Mouse (Mus musculus) cerebellum, adult 9-10 months (tissue): ENCODE measurements around the gene St6gal1.
A peak's percentile ranks its signal among the peaks of the same experiment; 100 is the strongest.

Source experiments
- DNase-seq: peaks from one replicate; pipeline ENCODE4 v3.0.0; 2022

The St6gal1 gene

DNA sequence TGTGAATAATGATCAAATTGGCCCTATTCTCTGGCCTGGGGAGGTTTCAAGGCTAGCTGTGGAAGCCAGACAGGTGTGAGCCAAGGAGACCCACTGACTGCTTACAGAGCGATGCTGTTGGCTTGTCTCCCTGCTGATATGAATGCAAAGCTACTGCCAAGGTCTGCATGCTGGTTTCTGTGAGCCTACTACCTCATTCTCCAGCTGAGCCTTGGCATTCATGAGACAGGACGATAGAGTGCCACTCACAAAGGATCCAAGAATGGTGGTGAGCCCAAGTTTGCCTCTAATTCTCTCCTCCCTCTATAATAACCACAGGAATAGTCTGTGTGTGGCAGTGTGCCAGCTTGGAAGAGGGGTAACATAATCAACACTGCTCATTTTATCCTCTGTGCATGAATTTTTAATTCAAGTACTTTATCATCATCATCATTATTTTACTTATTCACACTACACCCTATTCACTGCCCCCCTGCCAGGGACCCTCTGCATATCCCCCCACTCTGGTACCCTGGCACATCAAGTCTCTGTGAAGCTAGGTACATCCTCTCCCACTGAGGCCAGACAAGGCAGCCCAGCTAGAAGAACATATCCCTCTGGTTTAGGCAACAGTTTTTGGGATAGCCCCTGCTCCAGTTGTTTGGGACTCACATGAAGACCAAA, 139.9 kb downstream of the St6gal1 start:
- DNase-seq = no peak

DNA sequence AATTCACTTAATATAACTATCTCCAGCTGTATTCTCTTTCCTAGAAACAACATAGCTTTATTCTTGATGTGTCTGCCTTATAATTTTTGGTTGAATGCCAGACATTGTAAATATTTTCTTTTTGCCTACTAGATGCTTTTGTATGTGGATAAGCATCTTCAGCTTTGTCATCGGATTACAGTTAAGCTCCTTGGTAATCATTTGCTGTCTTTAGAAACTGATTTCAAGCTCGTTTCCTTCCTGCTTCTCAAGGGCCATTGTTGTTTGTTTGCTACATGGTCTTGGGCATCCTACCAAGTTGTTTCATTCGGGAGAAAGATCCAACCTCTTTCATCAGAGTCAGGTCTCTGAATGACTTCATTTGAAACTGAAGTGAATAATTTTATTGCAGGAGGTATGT, 144.6 kb downstream of the St6gal1 start:
- no peak for DNase-seq

DNA sequence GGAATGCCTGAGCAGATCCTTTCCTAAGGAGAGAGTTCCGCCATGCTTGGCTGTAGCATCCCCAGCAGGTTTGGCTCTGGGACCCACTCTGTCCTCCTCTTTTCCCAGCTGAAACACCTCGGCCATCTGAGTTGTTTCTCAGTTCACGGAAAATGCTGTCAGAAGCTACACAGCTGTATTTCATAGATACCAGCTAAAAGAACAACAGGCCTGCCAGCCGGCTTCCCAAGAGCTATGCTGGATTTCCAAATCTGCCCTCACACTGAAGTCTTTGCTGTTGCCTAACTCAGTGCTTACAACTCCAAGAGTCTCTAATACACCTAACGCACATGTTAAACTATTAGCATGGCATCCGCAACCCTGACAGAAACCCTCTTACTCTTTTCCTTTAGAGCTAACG, 146.2 kb downstream of the St6gal1 start:
- DNase-seq = no peak

DNA sequence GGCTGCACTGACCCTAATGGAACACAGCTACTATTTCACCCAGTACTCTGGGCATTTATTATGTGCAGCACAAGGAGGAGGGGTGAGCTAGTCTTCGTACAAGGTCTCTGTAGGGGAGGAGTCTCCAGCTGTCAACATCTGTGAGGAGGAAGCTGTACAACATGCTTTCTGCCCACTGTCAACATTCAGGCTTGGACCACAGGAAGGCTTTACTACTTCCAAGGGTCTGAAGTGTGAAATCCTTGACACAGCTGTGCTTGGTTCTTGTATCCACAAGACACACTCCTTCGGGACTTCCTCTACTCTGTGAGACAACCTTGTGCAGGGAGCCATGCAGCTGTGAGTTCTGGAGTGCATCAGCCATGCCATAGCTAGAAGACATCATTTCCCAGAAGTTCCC, 147.8 kb downstream of the St6gal1 start:
- no peak for DNase-seq

DNA sequence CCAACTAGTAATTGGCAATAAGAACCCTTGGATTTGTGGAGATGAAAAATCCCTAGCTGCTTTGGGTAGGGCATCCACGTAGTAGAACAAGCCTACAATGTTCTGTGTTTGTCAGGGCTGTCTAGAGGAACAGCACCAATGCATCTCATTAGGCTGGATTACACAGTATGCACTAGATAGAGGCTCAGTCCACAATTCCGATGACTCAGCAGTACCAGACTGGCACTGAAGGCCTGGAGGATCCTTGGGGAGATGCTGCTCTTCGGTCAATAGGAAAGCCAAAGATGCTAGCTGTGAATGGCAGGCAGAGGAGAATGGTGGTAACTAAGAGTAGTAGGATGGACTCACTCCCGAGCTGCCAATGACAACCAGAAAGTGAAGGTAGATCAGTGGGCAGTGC, 149.5 kb downstream of the St6gal1 start:
- no peak for DNase-seq

DNA sequence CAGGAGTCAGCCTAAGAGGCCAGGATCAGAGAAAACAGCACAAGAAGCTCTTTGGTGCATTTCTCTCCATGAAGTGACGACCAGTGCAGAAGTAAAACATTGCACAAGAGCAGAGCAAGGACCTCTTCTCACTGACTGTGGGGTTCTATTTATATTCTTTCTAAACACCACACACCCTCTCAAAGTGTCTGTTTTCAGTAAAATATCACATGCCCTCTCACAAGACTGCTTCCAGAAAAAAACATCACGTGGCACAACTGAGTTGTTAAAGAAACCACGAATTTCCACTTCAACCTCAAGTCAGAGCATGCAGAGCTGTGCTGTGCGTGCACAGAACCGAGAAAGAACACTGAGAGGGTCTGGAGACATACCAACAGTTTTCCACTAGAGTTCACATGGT, 150.4 kb downstream of the St6gal1 start:
- DNase-seq = no peak

DNA sequence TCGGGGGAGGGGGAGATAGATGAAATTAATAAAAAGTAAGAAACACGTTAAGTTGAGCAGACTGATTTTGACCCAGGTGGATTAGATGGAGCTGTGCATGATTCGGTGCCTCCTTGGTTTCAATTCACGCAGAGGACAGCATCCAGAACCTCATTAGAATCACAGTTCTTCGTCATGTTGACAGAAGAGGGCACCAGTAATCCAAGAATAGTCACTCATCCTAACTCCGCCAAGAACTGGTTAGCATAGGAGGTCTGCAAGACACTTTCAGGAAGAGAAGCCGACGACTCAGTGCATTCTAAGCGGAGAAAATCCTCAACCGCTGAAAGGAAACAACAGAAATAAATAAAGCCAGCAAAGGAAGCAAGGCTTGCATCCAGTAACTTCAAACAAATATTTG, 151.6 kb downstream of the St6gal1 start:
- DNase-seq = no peak

DNA sequence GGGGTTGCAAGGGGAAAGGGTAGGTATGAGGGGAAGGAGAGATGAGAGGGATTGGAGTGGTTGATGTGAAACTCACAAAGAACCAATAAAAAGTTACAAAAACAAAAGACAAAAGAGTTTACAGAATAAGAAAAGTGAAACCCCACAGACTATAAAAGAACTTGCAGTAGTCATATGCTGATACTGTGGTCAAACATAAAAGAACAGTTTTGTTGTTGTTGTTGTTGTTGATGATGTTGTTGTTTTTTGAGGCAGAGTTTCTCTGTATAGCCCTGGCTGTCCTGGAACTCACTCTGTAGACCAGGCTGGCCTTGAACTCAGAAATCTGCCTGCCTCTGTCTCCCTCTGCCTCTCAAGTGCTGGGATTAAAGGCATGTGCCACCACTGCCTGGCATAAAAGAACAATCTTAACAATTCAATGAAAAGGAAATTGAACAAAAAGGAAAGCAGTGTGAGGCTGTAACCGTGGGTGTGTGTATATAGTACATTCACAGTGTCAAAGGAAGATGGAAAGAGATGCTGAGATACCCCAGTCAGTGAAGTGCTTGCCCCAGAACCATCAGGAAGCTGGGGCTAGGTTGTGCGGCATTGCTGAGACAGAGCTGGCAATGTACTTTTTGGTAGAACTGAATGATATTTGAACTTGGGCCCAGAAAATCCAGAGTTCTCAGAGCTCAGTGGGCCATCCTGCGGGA, 155.1 kb downstream of the St6gal1 start:
- no peak for DNase-seq

DNA sequence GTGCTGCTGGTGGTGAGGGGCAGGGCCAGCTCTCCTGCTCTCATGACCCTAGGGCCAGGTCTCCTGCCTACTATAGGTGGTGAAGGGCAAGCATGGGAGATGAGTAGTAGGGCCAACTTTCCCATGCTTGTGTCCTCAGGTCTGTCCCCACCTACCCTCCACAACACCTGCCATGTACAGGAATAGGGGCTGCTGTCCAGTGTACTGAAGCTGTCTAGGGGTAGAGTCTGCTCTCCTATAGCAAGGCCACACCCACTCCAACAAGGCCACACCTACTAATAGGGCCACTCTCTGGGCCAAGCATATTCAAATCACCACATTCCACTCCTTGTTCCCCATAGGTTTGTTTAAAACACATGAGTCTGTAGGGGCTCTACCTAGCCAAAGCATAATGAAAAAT, 159.8 kb downstream of the St6gal1 start:
- no peak for DNase-seq

DNA sequence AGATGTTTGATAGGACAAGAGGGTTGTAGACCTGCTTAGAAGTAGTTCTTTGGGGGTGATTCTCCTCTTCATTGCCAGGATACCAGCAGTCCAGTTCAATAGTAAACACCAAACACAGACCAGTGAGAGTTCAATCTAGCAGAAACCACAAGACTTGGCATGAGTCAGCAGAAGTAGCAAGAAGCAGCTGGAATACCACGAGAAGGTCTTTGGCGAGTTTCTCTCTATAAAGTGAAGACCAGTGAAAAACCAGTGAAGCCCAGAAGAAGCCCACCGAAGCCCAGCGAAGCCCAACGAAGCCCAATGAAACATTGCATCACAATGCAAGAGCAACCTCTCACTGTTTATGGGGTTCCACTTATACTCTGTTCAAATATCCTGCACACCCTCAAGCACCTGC, 173.4 kb downstream of the St6gal1 start:
- no peak for DNase-seq

DNA sequence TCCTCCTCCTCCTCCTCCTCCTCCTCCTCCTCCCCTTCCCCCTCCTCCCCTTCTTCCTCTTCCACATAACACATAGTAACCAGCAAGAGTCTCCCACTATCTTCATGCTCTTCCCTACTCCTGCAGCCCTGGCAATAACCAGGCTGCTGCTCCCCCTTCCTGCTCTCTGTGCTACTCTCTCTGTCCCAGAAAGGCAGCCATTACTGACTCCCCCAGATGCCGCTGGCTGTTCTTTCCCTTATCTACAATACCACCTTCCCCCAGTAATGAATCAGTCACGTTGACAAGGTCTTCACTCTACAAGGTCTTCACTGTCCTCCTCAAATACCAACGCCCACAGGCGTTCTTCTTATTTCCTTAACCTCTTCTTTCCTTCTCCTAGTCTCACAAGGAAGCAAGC, 176.9 kb downstream of the St6gal1 start:
- no peak for DNase-seq

DNA sequence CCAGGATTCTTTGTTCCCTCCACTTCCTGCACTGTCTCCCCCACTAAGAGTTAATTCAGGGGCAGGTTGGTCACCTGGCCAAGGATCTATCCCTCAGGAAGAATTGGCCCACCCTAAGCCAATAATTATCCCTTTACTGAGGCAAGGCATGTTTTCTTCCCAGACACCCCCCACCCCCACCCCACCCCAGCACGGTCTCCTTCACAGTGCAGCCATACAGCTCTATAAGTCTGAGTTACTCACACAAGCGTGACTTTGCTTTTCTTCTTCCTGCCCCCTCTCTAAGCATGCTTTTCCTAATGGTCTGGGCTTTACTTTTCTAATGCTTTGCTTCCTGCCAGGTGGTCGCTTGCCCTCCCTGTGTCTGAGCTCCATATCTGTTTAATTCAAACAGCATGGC, 177.4 kb downstream of the St6gal1 start:
- no peak for DNase-seq

DNA sequence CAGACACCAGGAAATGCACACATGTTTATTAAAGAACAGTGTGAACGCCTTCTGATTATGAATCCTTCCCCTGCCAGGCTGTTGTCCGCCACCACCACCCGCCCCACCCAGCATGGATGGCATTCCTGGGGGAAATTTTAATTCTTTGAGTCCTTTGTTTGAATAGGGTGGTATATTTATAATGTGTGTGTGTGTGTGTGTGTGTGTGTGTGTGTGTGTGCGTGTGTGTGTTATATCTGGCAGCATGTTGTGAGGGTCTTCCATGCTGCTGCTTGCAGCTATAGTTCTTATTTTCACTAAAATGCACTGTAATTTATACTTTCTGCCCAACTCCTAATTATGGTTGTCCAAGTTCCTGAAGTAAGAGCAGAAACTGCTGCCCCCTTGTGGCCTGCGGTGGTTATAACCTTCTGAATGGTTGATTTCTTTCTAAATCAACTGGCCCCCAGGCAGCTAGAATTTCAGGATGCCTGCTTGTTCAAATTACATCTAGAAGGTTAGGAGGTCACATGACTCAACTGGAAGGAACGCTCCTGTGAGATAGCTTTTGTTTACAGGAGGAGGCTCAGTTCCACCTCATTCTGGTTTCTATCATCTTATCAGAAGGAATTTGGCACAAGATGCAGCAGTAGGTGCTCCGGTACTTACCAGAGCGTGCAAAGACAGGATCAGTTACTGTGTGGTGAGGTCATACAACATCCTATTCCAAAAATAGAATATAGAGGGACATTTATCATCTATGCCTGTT, 178.6 kb downstream of the St6gal1 start:
- DNase-seq = peak; percentile 46
